Mouse (Mus musculus) heart, postnatal 0 days (tissue): Measurements from ENCODE around the gene 1810010D01Rik. TPM values are rescaled to one million over a fixed set of nuclear protein-coding genes. Genes with fewer than 3 reads are reported as not detected.

Experiments used
- ATAC-seq: fragments of 200-750 bp; cut with Nextera tagmentation; 2 replicates; pipeline ENCODE4 v1.8.0; 2017; ENCODE audit warnings: low read depth, moderate number of reproducible peaks, moderate library complexity; ENCODE audit not compliant: insufficient read depth
- DNase-seq: peaks from one replicate; pipeline ENCODE4 v3.0.0-alpha.2; 2016; ENCODE audit warnings: low spot score
- H3K27ac ChIP-seq: fragments of 300-500 bp; sonication (generic); 2 replicates; pipeline ENCODE4 v1.5.1; 2014; ENCODE audit warnings: low read depth, mild to moderate bottlenecking
- H3K27me3 ChIP-seq: fragments of 300-500 bp; sonication (generic); 2 replicates; pipeline ENCODE4 v1.6.1; 2014; ENCODE audit warnings: low read length, mixed read lengths; ENCODE audit not compliant: control insufficient read depth, insufficient read depth
- H3K36me3 ChIP-seq: fragments of 300-500 bp; sonication (generic); replicated peaks from 2 replicates; pipeline ENCODE4 v1.6.1; 2014; ENCODE audit warnings: low read length, mixed read lengths; ENCODE audit not compliant: control insufficient read depth, insufficient read depth
- H3K4me1 ChIP-seq: fragments of 300-500 bp; sonication (generic); 2 replicates; pipeline ENCODE4 v1.6.1; 2014; ENCODE audit warnings: antibody characterized with exemption; ENCODE audit not compliant: control insufficient read depth, insufficient read depth
- H3K4me2 ChIP-seq: fragments of 300-500 bp; sonication (generic); 2 replicates; pipeline ENCODE4 v1.6.1; 2014; ENCODE audit warnings: low read depth, mild to moderate bottlenecking, low read length, moderate library complexity
- H3K4me3 ChIP-seq: fragments of 300-500 bp; sonication (generic); 2 replicates; pipeline ENCODE4 v1.5.1; 2014; ENCODE audit warnings: low read depth, low read length
- H3K9ac ChIP-seq: fragments of 300-500 bp; sonication (generic); replicated peaks from 2 replicates; pipeline ENCODE4 v1.6.1; 2014; ENCODE audit warnings: low read depth, low read length, mixed read lengths
- H3K9me3 ChIP-seq: fragments of 300-500 bp; sonication (generic); replicated peaks from 2 replicates; pipeline ENCODE4 v1.6.1; 2016; ENCODE audit warnings: low read length; ENCODE audit not compliant: control insufficient read depth
- CTCF ChIP-seq: IDR thresholded peaks from 2 replicates; pipeline ENCODE4 v1.5.1; 2016; ENCODE audit warnings: antibody characterized with exemption, control low read depth, low read depth
- EP300 ChIP-seq: IDR thresholded peaks from 2 replicates; pipeline ENCODE4 v1.6.1; 2016; ENCODE audit warnings: antibody characterized with exemption, low read depth
- WGBS: fragments of 180-500 bp; shearing (Covaris S2); extraction: QIAGEN DNeasy Blood & Tissue Kit; methylation state at CpG from one replicate; pipeline ENCODE4 v1.1.7; 2014; 5-methylcytosine and 5-hydroxymethylcytosine counted together
- polyA plus RNA-seq: library from polyadenylated mRNA; unstranded; fragments of >200 nt; fragmentation: Nextera tagmentation; extraction: Ambion mirVana; gene quantifications from 2 replicates; pipeline ENCODE4 v1.2.1, GENCODE M21; 2015
- total RNA-seq: library from RNA; depleted of rRNA; stranded (reverse); fragments of >200 nt; gene quantifications from 2 replicates; pipeline ENCODE4 v1.2.3, GENCODE M21; 2014; ENCODE audit warnings: low replicate concordance

1810010D01Rik gene
- total and polyA plus RNA-seq, 2 experiments from 2014 or later, result 7.1 TPM; not detected in 1

- DNase-seq (peak; percentile 83), ATAC-seq (peak; percentile 94)
- WGBS, result 5% methylated on average over 2 of the region's 2 CpGs
- peak overlapping the region; percentile 67 for H3K27ac ChIP-seq
- TF ChIP-seq EP300 (0 out of 2 replicates have a peak, but pooled peaks have one; percentile 16), CTCF (peak; percentile 37)
- no peaks in the 10 kb centered on the region for H3K36me3 ChIP-seq
- H3K9me3 ChIP-seq, result no peaks in the 10 kb centered on the region
- H3K4me1 ChIP-seq, result peaks cover 9% of the 10 kb centered on the region
- no peak overlapping the region for H3K4me3 ChIP-seq
- H3K4me2 ChIP-seq, result no peak overlapping the region
- H3K27me3 ChIP-seq, result no peaks in the 10 kb centered on the region
- H3K9ac ChIP-seq, result no peak overlapping the region
These were observed 14.1 kb upstream of the 1810010D01Rik start for GRCm38 (mm10) chr7:145221841-145222689.

GRCm38 (mm10) chr7:145221346-145221745 lies 13.4 kb upstream of the 1810010D01Rik start:
- ATAC-seq (no peak), DNase-seq (no peak)
- Histone ChIP-seq H3K4me1 (peaks cover 11% of the 10 kb centered on the region), H3K4me3 (no peak overlapping the region), H3K27me3 (no peaks in the 10 kb centered on the region), H3K9me3 (no peaks in the 10 kb centered on the region), H3K9ac (no peak overlapping the region), H3K36me3 (no peaks in the 10 kb centered on the region), H3K27ac (peak overlapping the region; percentile 67), H3K4me2 (no peak overlapping the region)
- 34% methylated on average over 2 of the region's 2 CpGs for WGBS
- TF ChIP-seq EP300 (0 out of 2 replicates have a peak, but pooled peaks have one; percentile 52), CTCF (no peak)

GRCm38 (mm10) chr7:145219420-145219831 lies 11.5 kb upstream of the 1810010D01Rik start:
- TF ChIP-seq CTCF (no peak), EP300 (no peak)
- H3K4me1 ChIP-seq, result peaks cover 17% of the 10 kb centered on the region
- H3K36me3 ChIP-seq, result no peaks in the 10 kb centered on the region
- H3K9me3 ChIP-seq, result no peaks in the 10 kb centered on the region
- ATAC-seq (no peak), DNase-seq (no peak)
- H3K9ac ChIP-seq, result no peak overlapping the region
- WGBS, result 77% methylated on average over 9 of the region's 9 CpGs
- H3K4me2 ChIP-seq, result no peak overlapping the region
- H3K27ac ChIP-seq, result no peak overlapping the region
- no peak overlapping the region for H3K4me3 ChIP-seq
- no peaks in the 10 kb centered on the region for H3K27me3 ChIP-seq

GRCm38 (mm10) chr7:145216591-145216990 lies 8.7 kb upstream of the 1810010D01Rik start:
- peak; percentile 54 for DNase-seq
- Histone ChIP-seq H3K9me3 (no peaks in the 10 kb centered on the region), H3K4me2 (no peak overlapping the region), H3K36me3 (no peaks in the 10 kb centered on the region), H3K27me3 (no peaks in the 10 kb centered on the region), H3K4me1 (0 out of 2 replicates have a peak, but pooled peaks cover 8% of the 10 kb centered on the region), H3K4me3 (no peak overlapping the region), H3K9ac (no peak overlapping the region), H3K27ac (no peak overlapping the region)
- peak; percentile 42 for ATAC-seq
- WGBS, result 50% methylated on average over 1 of the region's 1 CpGs
- no peak for TF ChIP-seq EP300
- TF ChIP-seq CTCF, result peak; percentile 64

GRCm38 (mm10) chr7:145215476-145215875 lies 7.6 kb upstream of the 1810010D01Rik start:
- Histone ChIP-seq H3K4me2 (no peak overlapping the region), H3K27me3 (no peaks in the 10 kb centered on the region), H3K9me3 (no peaks in the 10 kb centered on the region), H3K36me3 (no peaks in the 10 kb centered on the region), H3K4me3 (no peak overlapping the region), H3K4me1 (0 out of 2 replicates have a peak, but pooled peaks cover 8% of the 10 kb centered on the region), H3K9ac (no peak overlapping the region), H3K27ac (no peak overlapping the region)
- TF ChIP-seq CTCF (no peak), EP300 (no peak)
- DNase-seq (no peak), ATAC-seq (no peak)
- 42% methylated on average over 4 of the region's 4 CpGs for WGBS
